Mouse (Mus musculus) small intestine, adult 2 months (tissue): ENCODE results near the gene Snip1.

Source experiments
- CTCF ChIP-seq: fragments of 200-500 bp; IDR thresholded peaks from 2 replicates; pipeline ENCODE4 v1.5.1; 2012; ENCODE audit warnings: low read depth, mild to moderate bottlenecking, control low read depth, inconsistent platforms, low read length, moderate library complexity, mixed read lengths; ENCODE audit not compliant: insufficient replicate concordance, insufficient read length; ENCODE audit errors: extremely low read depth
- POLR2A ChIP-seq: fragments of 200-500 bp; IDR thresholded peaks from 2 replicates; pipeline ENCODE4 v1.6.1; 2012; ENCODE audit warnings: low read depth, mild to moderate bottlenecking, control low read depth, inconsistent platforms, low read length, moderate library complexity

GRCm38 (mm10) chr4:125055385-125055784 lies 11.1 kb upstream of the Snip1 start:
- TF ChIP-seq POLR2A, result no peak
- TF ChIP-seq CTCF, result no peak
